Mouse (Mus musculus): ENCODE results near the gene Rpl34. TPM values are rescaled to one million over a fixed set of nuclear protein-coding genes. Genes with fewer than 3 reads are reported as not detected.

The Rpl34 gene
- total RNA-seq, 2 experiments from 2014 or later = 1,043 to 2,603 TPM

DNA sequence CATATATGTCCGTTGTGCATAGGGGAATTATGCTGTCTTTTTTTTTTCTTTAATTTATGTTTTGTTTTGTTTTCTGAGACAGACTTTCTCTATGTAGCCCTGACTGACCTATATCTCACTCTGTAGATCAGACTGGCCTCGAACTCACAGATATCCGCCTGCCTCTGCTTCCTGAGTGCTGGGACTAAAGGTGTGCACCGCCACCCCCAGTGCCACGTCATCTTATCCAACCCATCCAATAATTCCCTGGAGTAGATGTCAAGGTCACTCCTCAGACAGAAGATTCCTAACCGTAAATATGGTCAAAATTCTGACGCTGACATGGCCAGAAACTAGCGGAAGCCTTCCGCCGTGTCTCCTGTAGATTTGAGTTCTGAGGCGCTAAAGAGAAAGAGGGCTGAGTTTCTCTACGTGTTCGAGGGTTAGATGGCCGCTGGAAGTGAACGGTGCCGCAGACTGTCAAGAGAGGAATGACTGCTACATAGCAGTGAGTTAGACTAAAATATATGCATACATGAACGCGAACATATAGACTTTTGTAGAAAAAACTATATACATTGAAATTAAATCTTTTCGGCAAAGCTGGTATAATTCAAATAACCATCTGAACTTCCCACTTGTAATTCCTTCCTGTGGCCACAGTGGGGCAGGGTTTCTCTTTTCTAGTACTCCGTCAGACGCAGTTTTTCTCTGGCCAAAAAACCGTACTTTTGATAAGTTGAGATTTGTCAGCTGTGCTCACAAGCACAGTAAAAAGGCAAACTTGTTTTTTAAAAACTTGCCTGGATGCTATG is 15.2 kb downstream of the Rpl34 start:
- ATAC-seq (ENCODE audit: poor library complexity, severe bottlenecking) = peak; percentile 88

DNA sequence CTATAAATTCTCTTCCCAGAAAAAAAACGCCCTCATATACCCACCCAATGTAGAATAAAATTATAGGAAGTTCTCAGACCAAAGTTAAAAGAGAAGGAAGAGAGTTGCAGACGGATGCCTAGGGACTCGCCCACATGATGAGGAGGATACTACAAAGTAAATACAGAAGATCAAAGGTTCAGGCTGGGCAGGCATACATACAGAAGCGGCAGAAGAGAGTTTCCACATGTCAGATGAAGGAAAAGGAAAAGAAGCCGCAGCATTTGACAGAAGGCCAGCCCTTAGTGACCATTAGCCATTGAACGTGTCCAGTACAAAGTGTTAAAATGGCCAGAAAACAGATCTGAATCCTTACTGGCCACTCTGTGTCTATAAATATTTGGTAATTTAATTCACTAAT is 17.3 kb downstream of the Rpl34 start:
- ATAC-seq (ENCODE audit: poor library complexity, severe bottlenecking) = no peak

DNA sequence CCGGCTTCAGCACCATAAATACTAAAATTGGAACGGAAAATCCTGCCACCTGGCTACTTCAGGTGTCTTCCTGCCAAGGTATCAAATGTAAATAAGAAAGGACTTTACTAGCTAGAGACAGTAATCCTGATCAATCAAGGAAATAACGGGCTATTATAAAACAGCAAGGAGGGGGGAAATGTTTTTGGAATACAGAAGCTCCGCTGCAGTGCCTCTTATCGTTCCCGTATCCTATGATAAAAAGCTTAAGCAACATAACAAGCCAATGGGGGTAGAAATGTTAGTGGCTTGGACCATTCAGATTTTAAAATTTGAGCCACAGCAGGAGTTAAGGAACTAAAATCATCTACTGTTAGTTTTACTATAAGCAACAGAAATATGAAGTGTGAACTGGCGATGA is 20.1 kb downstream of the Rpl34 start:
- ATAC-seq (ENCODE audit: poor library complexity, severe bottlenecking) = no peak

DNA sequence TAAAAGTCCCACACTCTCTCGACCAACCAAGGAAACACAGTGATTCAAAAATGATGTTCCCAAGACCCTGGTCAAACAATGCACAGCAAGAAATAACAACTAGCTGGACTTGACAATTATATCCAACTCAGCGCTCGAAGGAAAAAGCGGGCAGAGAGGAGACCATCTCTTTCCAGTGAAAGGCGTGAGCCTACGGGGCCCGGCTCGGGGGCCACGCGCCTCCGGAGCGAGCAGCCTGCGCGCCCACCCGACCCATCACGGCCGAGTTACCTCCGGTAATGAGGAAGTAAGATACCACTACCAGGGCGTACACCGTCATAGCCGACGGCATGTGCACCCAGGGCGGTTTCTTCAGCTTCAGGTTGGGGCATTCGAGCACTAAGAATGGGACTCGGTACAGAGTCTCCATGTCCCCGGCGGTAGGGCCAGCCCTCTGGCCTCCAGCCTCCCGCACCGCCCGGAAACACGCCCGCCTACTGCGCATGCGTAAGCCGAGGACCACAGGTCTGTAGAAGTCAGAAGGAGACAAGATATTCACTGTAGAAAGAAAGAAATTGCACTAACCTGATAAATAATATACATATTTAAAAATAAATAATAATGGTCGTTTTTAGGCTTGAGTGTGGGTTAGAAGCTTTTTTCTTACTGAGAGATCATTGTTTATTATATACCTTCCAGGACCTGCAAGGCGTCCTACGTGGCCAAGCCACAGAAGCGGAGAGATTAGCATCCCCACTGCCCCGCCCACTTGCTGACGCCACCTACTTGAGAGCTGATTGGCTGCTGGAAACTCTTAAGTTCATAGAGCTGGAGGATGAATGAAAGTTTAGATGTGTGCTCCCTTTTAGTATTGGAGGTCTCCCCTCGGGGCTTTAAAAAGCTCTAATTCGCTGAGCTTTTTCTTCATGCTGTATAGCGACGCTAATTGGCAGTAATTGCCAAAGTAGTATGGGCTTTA is 21.0 kb downstream of the Rpl34 start, which contains the start of gene Ostc:
TSS of gene Ostc (minus strand) at position 478 of the 958 bp plus-strand sequence.
- ATAC-seq (ENCODE audit: poor library complexity, severe bottlenecking) = peak; percentile 97

DNA sequence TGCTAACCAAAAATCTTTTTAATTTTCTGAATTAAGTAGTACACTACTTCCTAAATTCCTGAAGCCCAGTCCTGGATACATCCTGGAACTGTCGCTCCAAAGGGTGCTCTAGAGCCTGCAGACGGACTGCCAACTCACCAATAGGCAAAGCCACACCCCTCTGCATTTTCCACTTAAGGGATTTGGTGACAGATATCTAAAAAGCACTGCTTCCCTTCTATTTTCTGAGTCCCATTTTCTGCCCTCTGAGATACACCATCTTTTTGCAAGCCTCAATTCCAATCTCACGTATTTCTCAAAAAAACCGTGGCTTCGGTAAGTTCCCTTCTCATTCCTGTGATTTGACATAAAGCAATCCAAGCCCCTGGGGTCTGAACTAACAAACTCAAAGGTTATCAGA is 21.7 kb downstream of the Rpl34 start:
- peak; percentile 19 for ATAC-seq (ENCODE audit: poor library complexity, severe bottlenecking)

DNA sequence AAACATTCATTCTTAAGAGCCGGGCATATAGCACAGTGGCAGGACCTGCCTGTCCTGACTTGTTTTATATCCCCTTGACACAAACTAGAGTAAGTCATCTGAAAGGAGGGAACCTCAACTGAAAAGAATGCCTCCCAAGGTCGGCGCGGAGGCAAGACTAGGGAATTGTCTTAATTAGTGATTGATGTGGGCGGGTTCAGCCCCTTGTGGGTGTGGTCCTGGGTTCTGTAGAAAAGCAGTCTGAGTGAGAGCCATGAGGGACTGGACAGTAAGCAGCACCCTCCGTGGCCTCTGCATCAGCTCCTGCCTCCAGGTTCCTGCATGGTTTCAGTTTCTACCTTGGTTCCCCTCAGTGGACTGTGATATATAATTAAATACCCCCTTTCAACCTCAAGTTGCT is 27.9 kb downstream of the Rpl34 start:
- ATAC-seq (ENCODE audit: poor library complexity, severe bottlenecking) = no peak

DNA sequence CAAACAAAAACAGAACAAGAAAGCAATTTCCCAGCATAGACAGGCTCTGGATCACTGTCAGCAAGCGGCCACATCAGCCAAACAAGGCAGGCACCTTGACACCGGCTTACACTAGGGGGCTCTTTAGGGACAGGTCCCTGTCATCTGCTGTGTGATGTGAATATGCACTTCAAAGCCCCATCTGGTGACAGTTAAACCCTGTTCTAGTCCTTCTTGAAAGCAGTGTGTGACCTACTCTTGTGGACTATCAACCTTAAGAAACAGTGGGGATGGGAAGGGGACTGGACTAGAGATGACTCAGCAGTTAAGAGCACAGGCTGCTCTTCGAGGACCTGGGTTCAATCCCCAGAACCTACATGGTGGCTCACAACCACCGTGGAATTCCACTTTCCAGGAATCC is 32.6 kb downstream of the Rpl34 start:
- no peak for ATAC-seq (ENCODE audit: poor library complexity, severe bottlenecking)

DNA sequence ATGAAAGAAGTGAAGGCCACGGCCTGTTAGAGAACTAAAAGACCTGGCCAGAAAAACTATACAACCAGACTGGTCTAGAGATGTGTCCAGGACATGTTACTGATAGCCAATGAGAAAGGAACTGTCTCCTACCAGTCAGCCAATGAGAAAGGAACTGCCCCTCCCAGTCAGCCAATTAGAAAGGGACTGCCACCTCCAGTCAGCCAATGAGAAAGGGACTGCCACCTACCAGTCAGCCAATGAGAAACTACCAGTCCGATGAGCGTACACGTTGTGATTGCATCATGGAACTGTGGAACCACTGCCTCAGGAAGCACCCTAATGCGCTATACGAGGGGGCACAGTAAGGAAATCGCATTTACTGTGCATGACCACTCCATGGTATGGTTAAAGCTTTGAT is 35.5 kb downstream of the Rpl34 start:
- ATAC-seq (ENCODE audit: poor library complexity, severe bottlenecking) = no peak

DNA sequence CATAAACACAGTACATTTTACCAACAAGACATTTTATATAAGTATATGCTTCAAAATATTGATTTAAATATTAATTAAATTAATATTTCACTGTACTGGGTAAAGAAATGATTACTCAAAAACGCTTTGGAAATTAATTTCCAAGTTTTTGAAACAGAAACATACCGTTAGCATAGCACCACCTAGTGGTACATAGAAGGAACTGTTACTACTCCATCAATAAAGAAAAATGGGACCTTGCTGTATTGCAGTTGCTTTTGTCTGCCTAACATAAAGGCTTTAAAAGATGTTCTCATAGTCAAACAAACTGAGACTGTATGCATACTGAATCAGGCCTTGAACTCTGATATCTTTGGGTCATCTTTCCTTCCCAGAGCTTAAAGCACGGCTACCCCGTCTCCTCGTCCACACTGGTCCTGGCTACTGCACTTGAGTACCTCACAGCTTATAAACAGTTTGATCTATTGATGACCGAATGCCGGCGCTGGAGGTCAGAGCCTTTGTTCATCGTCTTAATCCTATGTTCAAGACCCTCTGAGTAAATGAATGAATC is 36.1 kb downstream of the Rpl34 start:
- no peak for ATAC-seq (ENCODE audit: poor library complexity, severe bottlenecking)

DNA sequence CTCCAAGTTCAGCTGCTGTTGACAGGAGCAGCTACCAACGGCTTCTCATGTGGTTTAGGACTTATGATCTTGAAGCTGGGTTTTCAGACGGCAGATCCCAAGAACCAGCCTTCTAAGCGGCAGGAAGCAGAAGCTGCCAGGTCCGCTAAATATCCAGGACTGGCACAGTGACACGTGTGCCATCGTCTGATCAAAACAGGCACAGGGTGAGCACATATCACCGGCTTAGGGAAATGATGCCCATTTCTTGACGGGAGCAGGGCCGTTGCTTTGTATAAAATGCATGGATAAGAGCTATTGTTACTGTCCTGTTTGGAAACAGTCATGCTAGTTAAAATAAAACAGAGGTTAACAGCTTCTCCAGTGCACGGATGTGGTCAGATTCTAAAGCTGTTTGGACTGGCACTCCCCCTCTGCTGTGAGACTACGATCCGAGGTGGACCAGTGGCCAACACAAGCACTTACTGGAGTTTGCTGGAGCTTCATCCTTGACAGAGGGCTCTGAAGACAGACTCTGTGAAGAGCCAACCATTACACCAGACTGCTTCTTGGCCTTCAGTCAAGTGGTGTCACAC is 38.5 kb downstream of the Rpl34 start:
- peak; percentile 42 for ATAC-seq (ENCODE audit: poor library complexity, severe bottlenecking)

DNA sequence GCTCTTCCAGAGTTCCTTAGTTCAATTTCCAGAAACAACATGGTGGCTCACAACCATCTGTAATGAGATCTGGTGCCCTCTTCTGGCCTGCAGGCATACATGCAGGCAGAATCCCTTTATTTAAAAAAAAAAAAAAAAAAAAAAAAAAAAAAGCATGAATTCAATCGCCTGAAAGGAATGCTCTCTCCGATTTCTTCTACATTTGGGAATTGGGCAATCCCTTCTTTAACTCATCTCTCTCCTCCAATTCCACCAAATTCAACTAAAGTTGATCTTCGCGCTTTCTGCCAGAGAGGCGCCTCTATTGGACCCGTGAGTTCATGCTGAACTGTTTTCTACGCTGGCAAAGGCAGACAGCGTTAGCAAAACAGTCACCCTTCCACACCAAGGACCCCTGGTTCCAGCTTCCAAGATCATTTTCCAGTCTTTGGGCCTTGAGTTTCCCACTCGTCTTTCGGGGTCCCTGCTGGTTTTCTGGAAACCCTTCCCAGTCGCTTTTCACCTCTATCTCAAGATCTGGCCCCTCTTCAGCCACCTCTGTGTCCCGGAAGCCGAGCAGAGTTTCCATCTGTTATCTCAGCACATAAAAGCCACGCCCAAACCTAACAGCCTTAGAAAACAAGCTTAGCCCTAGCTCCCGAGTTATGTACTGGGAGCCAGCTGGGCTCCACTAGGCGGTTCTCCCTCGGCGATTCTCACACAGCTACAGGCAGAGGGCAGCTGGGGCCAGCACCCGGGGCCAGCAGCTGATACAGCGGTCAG is 39.2 kb downstream of the Rpl34 start:
- ATAC-seq (ENCODE audit: poor library complexity, severe bottlenecking) = peak; percentile 66

DNA sequence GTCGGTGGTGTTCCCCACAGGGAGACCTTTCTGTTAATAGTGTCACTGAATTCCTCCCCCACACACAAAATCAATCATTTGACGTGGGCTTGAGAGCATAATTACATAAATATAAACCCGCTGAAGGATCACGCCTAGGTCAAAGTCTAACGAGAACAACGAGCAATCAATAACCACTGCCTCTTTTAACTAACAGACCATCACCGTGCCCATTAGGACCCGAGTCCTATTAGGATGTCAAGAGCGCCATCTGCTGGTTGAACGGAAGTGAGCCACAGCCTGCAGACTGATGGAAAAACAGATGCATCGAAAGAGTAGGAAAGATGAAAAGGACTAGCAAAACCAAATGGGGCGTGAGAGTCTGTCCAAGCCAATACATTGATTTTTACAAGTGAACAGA is 40.6 kb downstream of the Rpl34 start:
- ATAC-seq (ENCODE audit: poor library complexity, severe bottlenecking) = peak; percentile 34; the same call in 1 of the 2 replicates

DNA sequence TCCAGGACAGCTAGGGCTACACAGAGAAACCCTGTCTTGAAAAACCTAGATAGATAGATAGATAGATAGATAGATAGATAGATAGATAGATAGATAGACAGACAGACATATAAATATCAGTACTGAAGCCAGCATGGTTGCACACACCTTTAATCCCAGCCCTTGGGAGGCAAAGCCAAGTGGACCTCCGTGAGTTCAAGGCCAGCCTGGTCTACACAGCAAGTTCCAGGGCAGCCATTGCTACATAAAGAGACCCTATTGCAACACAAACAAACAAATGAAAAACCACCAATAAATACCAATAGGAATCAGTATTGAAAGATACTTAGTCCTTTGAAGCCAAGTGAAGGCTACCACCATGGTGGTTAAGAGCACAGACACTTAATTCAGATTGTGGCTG is 43.1 kb downstream of the Rpl34 start:
- ATAC-seq (ENCODE audit: poor library complexity, severe bottlenecking) = no peak

DNA sequence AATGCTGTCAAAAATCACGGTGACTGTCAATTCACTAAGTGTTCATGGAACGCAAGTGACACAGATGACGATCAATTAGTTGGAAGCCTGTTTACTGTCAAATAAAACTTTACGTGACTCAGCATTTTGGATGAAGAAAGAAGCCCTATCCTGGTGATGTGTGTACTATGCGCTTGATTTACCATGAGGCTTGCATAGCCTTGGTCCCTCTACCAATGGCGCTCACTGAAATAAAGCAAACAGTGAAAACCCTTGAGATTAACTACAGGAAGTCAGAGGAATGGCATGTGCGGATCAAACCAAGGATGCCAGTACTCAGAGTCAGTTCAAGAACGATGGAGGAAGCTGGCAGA is 45.2 kb downstream of the Rpl34 start:
- no peak for ATAC-seq (ENCODE audit: poor library complexity, severe bottlenecking)

DNA sequence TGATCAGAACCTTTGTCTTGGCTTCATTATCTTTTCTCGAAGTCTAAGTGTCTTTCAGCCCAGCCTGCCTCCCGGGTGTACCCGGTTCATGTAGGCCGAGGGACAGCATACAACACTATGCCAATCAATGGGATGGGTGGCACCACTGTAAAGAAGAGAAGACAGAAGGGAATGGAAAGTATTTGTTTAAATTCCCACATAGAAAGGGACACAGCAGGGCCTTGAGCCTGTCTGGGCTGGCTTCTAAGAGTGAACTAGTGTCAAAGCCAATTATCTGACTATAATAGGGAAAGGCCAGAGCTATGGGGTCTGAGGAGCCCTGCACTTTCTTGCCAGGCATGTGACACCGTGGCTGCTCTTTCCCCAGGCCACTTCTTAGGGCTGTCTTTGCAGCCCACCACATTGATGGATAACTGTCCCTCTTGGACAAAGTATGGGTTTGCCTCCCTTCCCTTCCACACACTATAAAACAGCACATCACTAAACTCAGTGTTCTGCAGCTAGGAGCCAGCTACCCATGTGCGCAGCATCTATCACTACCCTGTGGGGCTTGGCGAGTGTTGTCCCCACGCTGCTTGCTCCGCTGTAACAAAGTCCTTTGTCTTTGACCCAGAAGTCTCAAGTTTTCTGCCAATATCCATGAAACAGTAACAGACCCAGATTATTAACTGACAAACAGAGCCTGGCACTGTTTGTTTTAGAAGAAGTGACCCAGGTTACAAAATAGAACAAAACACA is 45.8 kb downstream of the Rpl34 start:
- ATAC-seq (ENCODE audit: poor library complexity, severe bottlenecking) = no peak

DNA sequence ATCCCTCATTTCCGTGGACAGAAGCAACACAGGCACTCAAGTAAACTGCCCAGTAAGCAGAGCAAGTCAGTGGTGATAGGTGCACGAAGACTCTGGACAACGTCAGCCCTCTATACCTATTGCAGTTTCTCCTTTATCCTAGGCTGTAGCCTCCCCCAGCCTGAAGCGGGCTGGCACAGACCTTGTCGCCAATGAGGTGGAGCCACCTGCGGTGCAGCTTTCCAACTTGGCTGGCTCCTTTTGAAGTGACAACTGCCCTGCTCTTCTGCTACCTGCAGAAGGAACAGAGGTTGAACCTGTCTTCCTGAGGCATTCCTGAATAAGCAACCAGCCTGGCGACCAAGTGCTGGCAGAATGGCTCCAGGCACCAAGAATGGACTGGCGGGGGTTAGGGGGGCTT is 46.4 kb downstream of the Rpl34 start:
- ATAC-seq (ENCODE audit: poor library complexity, severe bottlenecking) = no peak

DNA sequence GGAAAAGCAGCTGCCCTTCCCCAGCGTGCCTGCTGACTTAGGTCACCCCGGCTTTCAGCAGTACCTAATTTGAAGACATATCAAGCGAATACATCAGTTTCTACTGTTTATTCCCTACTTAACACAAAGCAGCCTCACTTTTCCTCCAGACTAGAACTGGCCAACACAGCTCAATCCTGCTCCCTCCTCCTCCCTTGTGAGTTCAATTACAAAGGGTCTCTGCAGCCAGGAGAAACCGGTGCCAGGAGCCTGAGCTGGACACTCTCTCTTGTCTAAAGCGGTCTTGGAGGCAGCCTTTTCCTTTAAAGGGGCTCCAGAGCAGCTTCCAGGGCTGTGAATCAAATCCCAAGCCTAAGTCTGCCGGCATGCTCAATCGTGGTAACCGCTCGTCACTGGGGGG is 48.0 kb downstream of the Rpl34 start:
- ATAC-seq (ENCODE audit: poor library complexity, severe bottlenecking) = no peak

DNA sequence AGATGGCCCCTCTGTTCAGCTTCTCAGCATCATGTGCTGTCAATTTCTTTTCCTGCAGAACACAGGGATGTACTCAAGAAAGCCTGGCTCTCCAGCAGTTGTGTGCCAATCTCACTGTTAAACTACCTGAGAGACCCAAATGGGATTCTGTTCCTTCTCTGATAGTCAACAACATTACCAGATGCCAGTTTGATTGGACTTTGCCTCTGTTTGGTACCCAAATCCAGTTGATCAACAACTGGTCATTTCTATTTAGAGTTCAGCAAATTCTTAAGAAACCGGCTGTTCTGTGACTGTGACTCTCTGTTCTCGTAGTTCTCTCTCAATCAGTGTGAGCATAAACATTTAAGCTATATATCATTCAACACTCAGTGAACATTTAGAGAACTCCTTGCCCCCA is 49.0 kb downstream of the Rpl34 start:
- ATAC-seq (ENCODE audit: poor library complexity, severe bottlenecking) = no peak

DNA sequence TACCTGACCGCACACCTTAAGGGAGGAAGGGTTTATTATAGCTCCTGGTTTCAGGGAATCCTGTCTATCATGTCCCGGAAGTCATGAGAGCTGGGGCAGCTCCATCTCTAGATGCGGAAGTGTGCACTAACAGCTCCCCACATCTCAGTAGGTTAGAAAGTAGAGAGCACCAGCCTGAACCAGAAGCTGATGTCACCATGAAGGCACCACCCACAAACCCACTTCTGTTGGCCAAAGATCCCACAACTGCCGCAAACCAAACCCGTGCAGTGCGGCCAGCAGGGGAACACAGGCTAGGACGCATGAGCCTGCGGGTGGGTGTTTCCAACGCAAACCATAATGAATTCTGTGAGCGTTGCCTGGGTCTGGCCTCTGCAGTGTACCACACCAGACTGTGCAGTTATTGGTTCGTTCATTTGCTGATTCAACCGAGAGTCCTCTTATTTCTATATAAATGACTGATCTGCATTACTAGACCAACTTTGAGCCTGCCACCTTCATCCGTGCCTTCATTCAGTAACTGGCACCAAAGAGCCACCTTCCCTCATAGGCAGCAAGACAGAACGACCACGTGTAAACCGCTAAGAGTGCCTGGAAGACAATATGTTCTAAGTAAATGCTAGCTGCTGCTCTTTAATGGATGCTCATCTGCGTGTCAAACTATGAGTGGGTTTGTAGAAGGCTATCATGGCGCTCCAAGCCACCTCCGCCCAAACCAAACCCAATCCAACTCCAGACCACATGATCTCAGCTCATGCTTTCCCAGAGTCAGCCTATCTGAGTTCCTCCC is 52.3 kb downstream of the Rpl34 start:
- ATAC-seq (ENCODE audit: poor library complexity, severe bottlenecking) = no peak

Measured in megakaryocyte, adult 5-6 weeks (primary cell).